Mouse (Mus musculus): ENCODE data around the gene Cenpx. TPM values are rescaled to one million over a fixed set of nuclear protein-coding genes. Genes with fewer than 3 reads are reported as not detected.

Cenpx gene
- polyA plus RNA-seq, 1 experiment from 2014 or later: 192 TPM

DNA sequence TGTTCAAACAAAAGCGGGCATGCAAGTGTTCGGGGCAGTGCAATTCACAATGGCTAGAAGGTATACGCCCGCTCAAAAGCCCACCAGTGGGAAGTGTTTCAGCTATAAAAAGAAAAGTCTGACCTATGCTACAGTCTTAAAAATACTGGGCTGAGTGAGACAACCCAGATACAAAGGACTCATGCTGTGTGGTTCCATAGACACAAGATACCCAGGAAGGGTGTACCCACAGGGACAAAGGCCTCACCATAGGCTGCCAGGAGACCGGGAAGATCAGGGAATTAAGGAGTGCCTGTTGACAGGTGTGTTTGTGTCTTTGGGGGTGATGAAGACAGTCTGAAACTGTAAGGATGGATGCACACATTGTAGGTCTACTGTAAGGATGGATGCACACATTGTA, 49.8 kb downstream of the Cenpx start:
- DNase-seq (ENCODE audit: low spot score) (no peak), ATAC-seq (replicated peaks; ENCODE audit: low FRiP score) (no peak)
- Histone ChIP-seq H3K9ac (ENCODE audit: low read depth, low read length) (no peak overlapping the region), H3K27me3 (replicated peaks; ENCODE audit: control insufficient read depth, insufficient read depth, low read length) (peaks cover 70% of the 10 kb centered on the region), H3K4me1 (replicated peaks; ENCODE audit: control insufficient read depth, insufficient read depth, low read length) (peaks cover 19% of the 10 kb centered on the region), H3K36me3 (ENCODE audit: control insufficient read depth, insufficient read depth, low read length) (no peaks in the 10 kb centered on the region), H3K4me3 (ENCODE audit: low read depth, low read length) (no peak overlapping the region), H3K9me3 (ENCODE audit: control insufficient read depth, low read length) (no peaks in the 10 kb centered on the region), H3K27ac (ENCODE audit: low read depth, low read length) (no peak overlapping the region), H3K4me2 (no peak overlapping the region)
- WGBS: 86% methylated on average over 5 of the region's 5 CpGs

DNA sequence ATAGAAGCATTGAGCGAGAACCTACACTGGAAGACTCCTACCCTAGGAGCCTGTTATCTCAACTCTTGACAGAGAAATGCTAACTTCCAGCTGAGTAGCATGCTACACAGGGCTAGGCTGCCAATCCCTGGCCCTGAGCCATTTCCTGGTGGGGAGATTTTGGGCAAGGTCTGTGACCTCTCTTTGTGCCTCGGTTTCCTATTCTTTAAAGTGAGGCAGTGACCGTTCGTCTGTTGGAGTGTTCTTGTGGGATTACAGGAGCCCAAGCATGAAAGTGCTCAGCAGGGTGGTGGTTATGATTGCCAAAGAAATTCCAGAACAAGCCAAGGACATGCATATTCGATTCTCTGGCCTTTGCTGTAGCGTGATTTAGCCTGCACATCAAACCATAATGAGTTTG, 50.8 kb downstream of the Cenpx start:
- 68% methylated on average over 6 of the region's 6 CpGs for WGBS
- Histone ChIP-seq H3K27me3 (replicated peaks; ENCODE audit: control insufficient read depth, insufficient read depth, low read length) (peaks cover 79% of the 10 kb centered on the region), H3K4me3 (ENCODE audit: low read depth, low read length) (no peak overlapping the region), H3K27ac (ENCODE audit: low read depth, low read length) (no peak overlapping the region), H3K36me3 (ENCODE audit: control insufficient read depth, insufficient read depth, low read length) (no peaks in the 10 kb centered on the region), H3K4me2 (no peak overlapping the region), H3K9me3 (ENCODE audit: control insufficient read depth, low read length) (no peaks in the 10 kb centered on the region), H3K9ac (ENCODE audit: low read depth, low read length) (no peak overlapping the region), H3K4me1 (replicated peaks; ENCODE audit: control insufficient read depth, insufficient read depth, low read length) (peaks cover 19% of the 10 kb centered on the region)
- DNase-seq (ENCODE audit: low spot score) (no peak), ATAC-seq (replicated peaks; ENCODE audit: low FRiP score) (no peak)

DNA sequence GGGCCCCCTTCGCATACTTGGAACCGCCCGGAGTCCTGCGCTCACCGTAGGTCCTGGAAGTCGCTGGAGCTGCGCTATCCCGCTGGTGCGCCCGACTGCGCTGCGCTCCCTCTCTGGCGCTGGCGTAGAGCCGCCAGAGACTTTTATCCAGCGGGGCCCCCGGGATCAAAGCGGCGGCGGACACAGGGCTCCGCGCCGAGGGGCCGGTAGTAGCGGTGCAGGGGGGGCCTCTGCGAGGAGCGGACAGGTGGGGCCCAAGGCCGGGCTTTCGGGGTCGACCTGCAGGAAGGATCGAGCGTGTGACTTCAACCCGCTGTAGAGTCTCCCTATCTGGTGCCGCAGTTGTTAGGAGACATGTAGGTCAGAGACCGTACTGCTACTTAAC, 52.5 kb downstream of the Cenpx start, which contains the start of gene Notum:
Gene Notum, minus strand, starts transcription at position 100 of the 385 bp plus-strand sequence.
- H3K4me1 ChIP-seq (replicated peaks; ENCODE audit: control insufficient read depth, insufficient read depth, low read length): peaks cover 19% of the 10 kb centered on the region
- 0 out of 2 replicates have a peak within 1 kb of the TSS, but pooled peaks have one; percentile 20 for H3K9ac ChIP-seq (ENCODE audit: low read depth, low read length)
- H3K4me2 ChIP-seq: peak within 1 kb of the TSS; percentile 70
- H3K27ac ChIP-seq (ENCODE audit: low read depth, low read length): no peak within 1 kb of the TSS
- WGBS: 2% methylated on average over 35 of the region's 35 CpGs
- peaks cover 93% of the 10 kb centered on the region for H3K27me3 ChIP-seq (replicated peaks; ENCODE audit: control insufficient read depth, insufficient read depth, low read length)
- H3K36me3 ChIP-seq (ENCODE audit: control insufficient read depth, insufficient read depth, low read length): no peaks in the 10 kb centered on the region
- peak within 1 kb of the TSS; percentile 50 for H3K4me3 ChIP-seq (ENCODE audit: low read depth, low read length)
- ATAC-seq (replicated peaks; ENCODE audit: low FRiP score) (no peak), DNase-seq (ENCODE audit: low spot score) (no peak)
- no peaks in the 10 kb centered on the region for H3K9me3 ChIP-seq (ENCODE audit: control insufficient read depth, low read length)

Other genes starting within 250 kb of the Cenpx start
- gene Arl16, start 246.1 kb downstream of the Cenpx start, polyA plus RNA-seq (2014; fragmentation: Nextera tagmentation; extraction: Ambion mirVana): 39.1 and 40.2 TPM in 2 replicates
- gene Mrpl12, start 229.1 kb downstream of the Cenpx start, polyA plus RNA-seq (2014; fragmentation: Nextera tagmentation; extraction: Ambion mirVana): 252 and 266 TPM in 2 replicates
- gene Slc25a10, start 221.9 kb downstream of the Cenpx start, polyA plus RNA-seq (2014; fragmentation: Nextera tagmentation; extraction: Ambion mirVana): 65.5 and 70.6 TPM in 2 replicates
- gene Gcgr, start 183.0 kb downstream of the Cenpx start, polyA plus RNA-seq (2014; fragmentation: Nextera tagmentation; extraction: Ambion mirVana): 7.6 and 7.7 TPM in 2 replicates
- gene Mcrip1, start 164.0 kb downstream of the Cenpx start, polyA plus RNA-seq (2014; fragmentation: Nextera tagmentation; extraction: Ambion mirVana): 117 and 123 TPM in 2 replicates
- not detected in 2 replicates for gene Ppp1r27, start 162.6 kb downstream of the Cenpx start, polyA plus RNA-seq (2014; fragmentation: Nextera tagmentation; extraction: Ambion mirVana)
- 648 and 680 TPM in 2 replicates for gene P4hb, start 140.5 kb downstream of the Cenpx start, polyA plus RNA-seq (2014; fragmentation: Nextera tagmentation; extraction: Ambion mirVana)
- 557 and 561 TPM in 2 replicates for gene Arhgdia, start 132.1 kb downstream of the Cenpx start, polyA plus RNA-seq (2014; fragmentation: Nextera tagmentation; extraction: Ambion mirVana)
- 601 and 617 TPM in 2 replicates for gene Alyref, start 115.4 kb downstream of the Cenpx start, polyA plus RNA-seq (2014; fragmentation: Nextera tagmentation; extraction: Ambion mirVana)
- 200 and 208 TPM in 2 replicates for gene Anapc11, start 115.3 kb downstream of the Cenpx start, polyA plus RNA-seq (2014; fragmentation: Nextera tagmentation; extraction: Ambion mirVana)
- 3.6 and 6.3 TPM in 2 replicates for gene Npb, start 105.3 kb downstream of the Cenpx start, polyA plus RNA-seq (2014; fragmentation: Nextera tagmentation; extraction: Ambion mirVana)
- gene Pcyt2, start 95.8 kb downstream of the Cenpx start, polyA plus RNA-seq (2014; fragmentation: Nextera tagmentation; extraction: Ambion mirVana): 165 and 175 TPM in 2 replicates
- 48.6 and 54.8 TPM in 2 replicates for gene Sirt7, start 88.5 kb downstream of the Cenpx start, polyA plus RNA-seq (2014; fragmentation: Nextera tagmentation; extraction: Ambion mirVana)
- gene Mafg, start 80.1 kb downstream of the Cenpx start, polyA plus RNA-seq (2014; fragmentation: Nextera tagmentation; extraction: Ambion mirVana): 32.6 and 34.8 TPM in 2 replicates
- 18.5 and 21.2 TPM in 2 replicates for gene Pycr1, start 70.0 kb downstream of the Cenpx start, polyA plus RNA-seq (2014; fragmentation: Nextera tagmentation; extraction: Ambion mirVana)
- 0.34 and 0.60 TPM in 2 replicates for gene Myadml2, start 65.6 kb downstream of the Cenpx start, polyA plus RNA-seq (2014; fragmentation: Nextera tagmentation; extraction: Ambion mirVana)
- 0.51 and 0.52 TPM in 2 replicates for gene Notum, start 52.6 kb downstream of the Cenpx start, polyA plus RNA-seq (2014; fragmentation: Nextera tagmentation; extraction: Ambion mirVana)
- 83.7 and 97.1 TPM in 2 replicates for gene Aspscr1, start 40.8 kb downstream of the Cenpx start, polyA plus RNA-seq (2014; fragmentation: Nextera tagmentation; extraction: Ambion mirVana)
- 34.2 and 38.3 TPM in 2 replicates for gene Lrrc45, start 187 bp upstream of the Cenpx start, polyA plus RNA-seq (2014; fragmentation: Nextera tagmentation; extraction: Ambion mirVana)
- gene Rac3, start 7.7 kb upstream of the Cenpx start, polyA plus RNA-seq (2014; fragmentation: Nextera tagmentation; extraction: Ambion mirVana): 1.2 and 1.8 TPM in 2 replicates
- 12.9 and 13.2 TPM in 2 replicates for gene Dcxr, start 13.5 kb upstream of the Cenpx start, polyA plus RNA-seq (2014; fragmentation: Nextera tagmentation; extraction: Ambion mirVana)
- 0.22 and 0.32 TPM in 2 replicates for gene Cbr2, start 18.4 kb upstream of the Cenpx start, polyA plus RNA-seq (2014; fragmentation: Nextera tagmentation; extraction: Ambion mirVana)
- gene Hmga1b, start 49.1 kb upstream of the Cenpx start, polyA plus RNA-seq (2014; fragmentation: Nextera tagmentation; extraction: Ambion mirVana): 11.4 and 17.5 TPM in 2 replicates
- 30.3 and 33.4 TPM in 2 replicates for gene Rfng, start 70.5 kb upstream of the Cenpx start, polyA plus RNA-seq (2014; fragmentation: Nextera tagmentation; extraction: Ambion mirVana)
- gene Gps1, start 70.5 kb upstream of the Cenpx start, polyA plus RNA-seq (2014; fragmentation: Nextera tagmentation; extraction: Ambion mirVana): 209 and 210 TPM in 2 replicates
- gene Dus1l, start 82.7 kb upstream of the Cenpx start, polyA plus RNA-seq (2014; fragmentation: Nextera tagmentation; extraction: Ambion mirVana): 132 and 139 TPM in 2 replicates
- 71.3 and 80.0 TPM in 2 replicates for gene Fasn, start 110.8 kb upstream of the Cenpx start, polyA plus RNA-seq (2014; fragmentation: Nextera tagmentation; extraction: Ambion mirVana)
- gene Ccdc57, start 219.1 kb upstream of the Cenpx start, polyA plus RNA-seq (2014; fragmentation: Nextera tagmentation; extraction: Ambion mirVana): 4.2 and 4.7 TPM in 2 replicates
- 257 and 272 TPM in 2 replicates for gene Slc16a3, start 234.7 kb upstream of the Cenpx start, polyA plus RNA-seq (2014; fragmentation: Nextera tagmentation; extraction: Ambion mirVana)

Data from liver, embryonic 11.5 days (tissue).